Mouse (Mus musculus): ENCODE data around the gene Tmem240.
"Not testable (repeated sequence)": the region's sequence is repeated elsewhere in the genome, so short reads cannot be mapped to it uniquely, and the experiment has no call there.

The Tmem240 gene

DNA sequence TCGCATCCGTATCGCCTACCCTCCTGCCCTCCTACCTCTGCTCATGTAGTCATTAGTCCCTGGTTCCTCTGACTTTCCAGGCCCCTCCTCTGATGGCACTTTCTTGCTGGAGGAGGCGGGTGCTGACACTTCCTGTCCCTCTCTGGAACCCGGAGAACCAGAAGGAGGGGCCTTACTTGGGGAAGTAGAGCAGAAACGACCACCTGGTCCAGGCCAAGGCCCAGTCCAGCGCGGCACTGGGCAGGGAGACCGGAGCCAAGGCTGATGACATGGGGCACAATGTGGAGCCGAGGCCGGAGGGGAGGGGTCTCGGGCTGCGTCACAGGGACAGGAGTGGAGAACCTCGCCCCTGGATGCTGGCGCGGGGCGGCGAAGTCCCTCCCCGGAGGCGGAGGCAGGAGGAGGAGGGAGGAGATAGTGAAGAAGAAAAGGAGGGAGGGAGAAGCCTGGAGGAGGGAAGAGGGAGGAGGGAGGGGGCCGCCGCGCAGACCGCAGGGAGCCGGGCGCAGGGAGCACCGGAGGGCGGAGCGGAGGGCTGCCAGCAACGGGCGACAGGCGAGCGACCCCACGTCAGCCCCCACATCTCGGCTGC, at the start of gene Tmem240:
TSS of gene Tmem240 (plus strand) at position 451 of the 592 bp plus-strand sequence.
- DNase-seq (ENCODE audit: low read depth, low spot score), result peak; percentile 21

DNA sequence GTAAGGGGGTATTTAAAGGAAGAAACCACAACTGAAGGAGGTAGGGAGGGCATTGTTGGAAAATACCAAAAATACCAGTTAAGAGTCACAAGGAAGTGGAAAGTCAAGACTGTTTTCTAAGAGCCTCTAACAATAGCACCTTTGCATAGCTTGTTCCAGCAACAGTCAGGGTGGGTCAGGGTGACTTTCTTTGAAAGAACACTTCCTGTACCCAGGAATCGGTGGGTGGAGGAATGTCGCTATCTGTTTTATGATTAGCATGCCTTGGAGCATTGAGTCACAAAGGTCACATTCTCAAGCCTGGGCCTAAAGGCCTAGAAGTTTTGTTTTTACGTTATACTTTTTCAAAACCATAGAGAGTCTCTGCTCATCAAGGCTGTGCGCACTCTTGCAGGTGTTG, 46.8 kb upstream of the Tmem240 start:
- not testable (repeated sequence) for DNase-seq (ENCODE audit: low read depth, low spot score)

DNA sequence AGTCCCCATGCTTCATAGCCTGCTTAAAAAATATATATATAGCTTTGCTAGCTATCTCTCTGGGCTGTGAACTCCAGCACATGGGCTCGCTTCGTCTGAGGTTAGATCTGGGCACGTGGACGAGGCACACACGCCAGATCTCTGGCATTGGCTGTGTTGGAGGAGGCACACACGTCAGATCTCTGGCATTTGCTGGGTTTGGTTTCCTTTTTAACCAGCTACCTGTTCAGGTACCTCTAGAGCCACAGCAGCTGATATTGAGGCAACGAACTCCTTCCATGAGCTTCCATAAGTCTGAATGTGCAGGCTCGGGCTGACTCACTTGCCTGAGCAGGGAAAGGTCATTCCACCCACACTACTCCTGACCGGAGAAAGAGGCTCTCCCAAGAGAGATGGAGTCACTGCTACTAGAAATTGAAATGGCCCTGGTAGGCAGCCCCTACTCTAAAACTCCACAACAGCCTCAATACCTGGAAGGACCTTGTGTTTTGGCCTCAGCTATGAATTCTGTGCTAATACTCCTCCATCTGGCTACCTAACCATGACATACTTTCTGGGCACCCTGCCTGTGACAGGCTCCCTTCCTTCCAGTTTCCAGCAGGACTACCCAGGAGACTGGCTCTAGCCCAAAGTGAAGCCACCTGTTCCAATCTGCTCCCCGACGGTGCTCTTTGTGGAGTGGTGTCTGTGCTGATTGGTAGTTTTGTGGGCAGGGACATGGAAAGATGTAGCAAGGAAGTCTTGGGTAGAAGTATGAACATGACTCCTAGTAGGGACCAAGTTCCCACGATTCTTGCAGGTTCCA, 43.8 kb upstream of the Tmem240 start:
- no peak for DNase-seq (ENCODE audit: low read depth, low spot score)

DNA sequence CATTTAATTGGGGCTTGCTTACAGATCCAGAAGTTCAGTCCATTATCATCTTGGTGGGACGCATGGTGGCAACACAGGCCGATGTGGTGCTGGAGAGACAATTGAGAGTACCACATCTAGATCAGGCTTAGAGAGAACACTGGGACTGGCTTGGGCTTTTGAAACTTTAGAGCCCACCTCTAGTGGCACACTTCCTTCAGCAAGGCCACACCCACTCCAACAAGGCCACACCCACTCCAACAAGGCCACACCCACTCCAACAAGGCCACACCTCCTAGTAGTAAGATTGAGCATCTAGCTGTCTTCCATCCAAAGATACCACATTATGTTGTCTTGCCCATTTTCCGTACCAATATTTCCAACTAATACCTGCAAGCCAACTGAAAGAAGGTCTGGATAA, 42.2 kb upstream of the Tmem240 start:
- DNase-seq (ENCODE audit: low read depth, low spot score), result no peak

DNA sequence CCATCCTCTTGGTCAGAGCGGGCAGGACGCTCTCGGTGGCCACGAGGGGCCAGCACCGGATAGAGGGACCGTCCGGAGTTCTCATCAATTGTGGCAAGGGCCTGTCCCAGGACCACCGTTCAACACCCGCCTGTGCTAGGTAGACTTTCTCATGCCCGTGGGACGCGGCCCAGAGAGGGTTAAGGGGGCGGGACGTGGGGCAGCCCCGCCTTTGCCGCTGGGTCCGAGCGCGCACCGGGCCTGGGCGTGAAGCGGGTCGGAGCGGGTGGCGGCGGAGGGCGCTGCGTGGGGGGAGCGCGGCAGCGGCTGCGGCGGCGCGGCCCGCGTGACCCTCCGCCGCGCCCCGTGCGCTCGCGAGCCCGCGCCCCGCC, 40.5 kb upstream of the Tmem240 start, which contains the start of gene Fndc10:
TSS of gene Fndc10 (plus strand) at position 232 of the 371 bp plus-strand sequence.
- no peak for DNase-seq (ENCODE audit: low read depth, low spot score)

DNA sequence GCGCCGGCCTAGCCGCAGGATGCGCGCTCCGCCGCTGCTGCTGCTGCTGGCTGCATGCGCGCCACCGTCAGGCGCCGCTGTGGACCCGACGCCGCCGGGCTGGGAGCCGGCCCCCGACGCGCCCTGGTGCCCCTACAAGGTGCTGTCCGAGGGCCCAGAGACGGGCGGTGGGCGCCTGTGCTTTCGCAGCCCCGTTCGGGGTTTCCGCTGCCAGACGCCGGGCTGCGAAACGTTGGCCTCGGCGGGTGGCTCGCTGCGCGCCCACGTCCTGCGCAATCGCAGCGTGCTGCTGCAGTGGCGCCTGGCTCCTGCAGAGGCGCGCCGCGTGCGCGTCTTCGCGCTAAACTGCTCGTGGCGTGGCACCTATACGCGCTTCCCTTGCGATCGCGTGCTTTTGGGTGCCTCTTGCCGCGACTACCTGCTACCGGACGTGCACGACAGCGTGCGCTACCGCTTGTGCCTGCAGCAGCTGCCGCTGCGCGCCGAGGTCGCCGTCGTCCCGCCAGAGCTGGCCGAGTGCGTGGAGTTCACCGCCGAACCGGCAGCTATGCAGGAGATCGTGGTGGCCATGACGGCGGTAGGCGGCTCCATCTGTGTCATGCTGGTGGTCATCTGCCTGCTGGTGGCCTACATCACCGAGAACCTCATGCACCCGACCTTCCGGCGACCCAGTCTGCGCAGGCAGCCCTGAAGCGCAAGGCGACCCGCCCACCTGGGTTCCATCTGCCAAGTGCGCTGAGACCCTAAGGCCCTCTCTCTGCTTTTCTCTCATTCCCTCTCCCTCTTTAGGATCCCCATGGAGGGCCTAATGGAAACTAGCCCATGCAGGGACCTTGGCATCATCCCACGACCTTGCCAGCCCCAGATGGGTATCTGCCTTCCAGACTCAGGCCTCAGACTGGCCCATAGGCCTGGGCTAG, 39.9 kb upstream of the Tmem240 start:
- DNase-seq (ENCODE audit: low read depth, low spot score), result no peak

DNA sequence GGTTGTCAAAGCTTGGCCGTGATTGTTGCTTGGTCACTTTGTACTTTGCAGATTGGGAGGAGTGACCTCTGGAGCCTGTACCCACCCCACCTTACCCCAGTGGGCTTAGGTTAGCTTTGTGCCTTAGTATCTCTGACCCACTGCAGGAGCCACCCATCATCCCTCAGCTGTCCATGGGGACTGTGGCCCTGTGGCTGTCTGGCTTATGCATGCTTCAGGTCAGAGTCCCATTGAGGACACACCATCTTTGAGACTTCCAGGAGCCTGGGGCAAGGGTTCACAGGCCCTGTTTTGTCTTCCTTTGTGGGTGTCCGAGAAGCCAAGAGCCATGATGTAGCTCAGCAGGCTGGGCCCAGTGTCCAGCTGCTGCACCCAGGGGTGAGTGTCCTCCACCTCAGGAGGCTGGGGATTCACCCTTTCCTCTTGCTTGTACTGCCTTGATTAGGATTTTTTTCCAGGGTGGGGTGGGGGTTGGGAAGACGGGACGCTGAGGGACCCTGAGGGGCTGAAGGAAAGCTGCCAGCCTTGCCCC, 39.0 kb upstream of the Tmem240 start:
- no peak for DNase-seq (ENCODE audit: low read depth, low spot score)

DNA sequence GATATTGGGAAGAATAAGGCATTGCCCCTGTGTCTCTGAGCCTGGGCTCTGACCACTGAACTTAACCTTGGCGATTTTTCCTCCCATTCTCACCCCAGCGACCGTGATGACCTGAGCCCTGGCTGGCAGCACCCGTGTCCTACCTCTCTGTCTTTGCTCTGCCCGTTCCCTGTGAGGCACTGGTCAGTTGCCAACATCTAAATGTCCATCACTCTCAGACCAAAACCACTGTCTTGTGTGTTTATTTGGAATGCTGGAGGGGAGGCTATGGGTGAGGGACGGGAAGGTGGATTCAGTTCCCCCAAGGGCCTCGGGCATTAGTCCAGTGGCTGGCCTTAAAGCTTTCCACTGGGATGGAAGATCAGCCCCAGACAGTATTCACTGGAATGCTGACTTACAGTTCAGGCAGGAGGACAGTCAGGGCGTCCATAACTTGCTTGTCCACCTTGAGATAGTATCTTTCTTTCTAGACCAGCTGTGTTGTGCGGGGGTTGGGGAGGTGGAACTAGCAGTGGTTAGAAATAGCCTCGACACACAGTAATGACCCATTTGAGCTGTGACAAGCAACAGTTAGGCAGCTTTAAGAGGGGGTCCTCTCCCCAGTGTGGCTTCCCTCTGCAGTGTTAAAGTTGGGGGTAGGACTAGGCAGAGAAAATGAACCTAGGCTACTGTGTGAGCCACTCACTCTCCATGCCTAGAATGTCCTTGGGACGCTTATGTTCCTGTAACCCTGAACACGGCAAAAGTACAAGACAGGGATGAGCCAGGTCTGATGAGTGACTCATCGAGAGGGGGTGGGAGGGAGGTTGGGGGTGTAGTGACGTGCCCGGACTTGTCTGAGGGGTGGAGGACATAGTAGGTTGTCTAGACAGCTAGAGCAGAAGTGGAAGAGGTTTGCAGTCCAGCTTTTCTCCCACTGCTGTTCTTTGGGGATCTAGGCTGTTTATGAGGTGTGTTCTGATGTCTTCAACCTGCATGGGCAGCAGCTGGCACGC, 38.0 kb upstream of the Tmem240 start:
- DNase-seq (ENCODE audit: low read depth, low spot score), result no peak

DNA sequence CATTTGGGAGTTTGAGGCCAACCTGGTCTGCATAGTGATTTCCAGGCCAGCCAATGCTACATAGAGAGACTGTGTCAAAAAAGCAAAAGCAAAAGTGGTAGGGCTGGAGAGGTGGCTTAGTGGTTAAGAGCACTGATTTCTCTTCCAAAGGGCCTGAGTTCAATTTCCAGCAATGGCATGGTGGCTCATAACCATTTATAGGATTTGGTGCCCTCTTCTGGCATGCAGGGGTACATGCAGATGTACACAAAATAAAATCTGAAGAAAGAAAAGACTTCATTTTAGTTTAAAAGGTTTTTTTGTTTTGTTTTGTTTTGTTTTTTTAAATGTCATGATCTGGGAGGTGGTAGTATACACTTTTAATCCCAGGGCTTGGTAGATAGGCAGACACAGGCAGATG, 34.2 kb upstream of the Tmem240 start:
- no peak for DNase-seq (ENCODE audit: low read depth, low spot score)

DNA sequence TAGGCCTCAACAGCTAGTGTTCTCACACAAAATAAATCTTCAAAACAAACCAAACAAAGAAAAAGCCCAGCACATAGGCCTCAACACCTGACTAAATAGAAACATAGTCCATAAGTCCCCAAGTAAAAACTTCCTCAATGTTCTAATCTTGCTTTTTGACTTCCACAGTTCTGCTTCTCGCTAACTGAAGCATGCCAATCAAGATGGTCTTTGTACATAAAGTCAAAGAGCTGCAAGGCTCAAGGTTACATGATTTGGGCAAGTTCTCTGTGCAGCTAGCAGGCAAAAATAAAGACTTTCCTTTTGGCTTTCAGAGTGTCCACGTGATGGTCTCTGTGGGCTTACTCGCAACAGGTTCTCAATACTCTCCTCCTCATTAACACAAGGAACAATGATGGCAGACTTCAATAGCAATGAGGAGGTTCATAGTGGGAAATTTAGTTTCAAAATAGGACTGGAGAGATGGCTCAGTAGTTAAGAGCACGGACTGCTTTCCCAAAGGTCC, 31.1 kb upstream of the Tmem240 start:
- DNase-seq (ENCODE audit: low read depth, low spot score), result no peak

DNA sequence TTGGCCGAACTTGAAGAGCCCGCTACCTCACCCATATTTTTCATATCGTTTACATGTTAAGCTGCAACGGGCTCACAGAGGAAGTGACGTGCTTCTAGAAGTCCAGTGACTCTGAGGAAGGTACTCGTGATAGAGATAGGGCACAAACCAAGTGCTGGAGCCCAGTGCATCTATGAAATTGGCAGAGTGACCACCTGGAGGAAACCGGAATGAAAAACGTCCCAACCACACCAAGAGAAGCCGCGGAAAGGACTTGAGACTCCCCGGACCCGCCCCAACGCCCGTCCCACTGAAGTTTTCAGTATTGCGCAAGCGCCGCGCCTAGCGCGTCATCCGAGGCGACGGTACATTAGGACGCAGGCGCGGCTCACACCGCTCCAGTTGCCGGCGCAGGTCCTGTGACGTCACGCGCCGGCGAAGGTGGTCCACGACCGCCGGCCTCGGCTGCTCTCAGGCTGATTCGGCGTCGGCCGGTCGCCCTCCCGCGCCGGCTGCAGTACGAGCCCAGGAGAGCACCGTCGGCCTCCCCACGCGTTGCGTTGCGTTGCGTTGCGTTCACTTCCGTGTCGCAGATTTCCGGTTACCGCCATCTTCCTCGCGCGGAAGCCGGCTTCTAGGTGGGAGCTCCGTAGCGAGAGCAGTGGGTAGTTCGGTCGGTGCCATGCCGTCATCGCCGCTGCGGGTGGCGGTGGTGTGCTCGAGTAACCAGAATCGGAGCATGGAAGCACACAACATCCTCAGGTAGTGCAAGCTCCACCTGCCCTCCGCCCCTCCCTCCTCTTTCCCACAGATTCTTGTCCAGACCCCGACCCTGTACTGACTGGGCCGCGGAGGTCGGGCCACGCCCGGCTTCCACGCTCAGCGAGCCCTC, 29.6 kb upstream of the Tmem240 start, which contains the start of gene Ssu72:
TSS of gene Ssu72 (plus strand) at position 80 of the 871 bp plus-strand sequence.
- peak; percentile 89 for DNase-seq (ENCODE audit: low read depth, low spot score)

DNA sequence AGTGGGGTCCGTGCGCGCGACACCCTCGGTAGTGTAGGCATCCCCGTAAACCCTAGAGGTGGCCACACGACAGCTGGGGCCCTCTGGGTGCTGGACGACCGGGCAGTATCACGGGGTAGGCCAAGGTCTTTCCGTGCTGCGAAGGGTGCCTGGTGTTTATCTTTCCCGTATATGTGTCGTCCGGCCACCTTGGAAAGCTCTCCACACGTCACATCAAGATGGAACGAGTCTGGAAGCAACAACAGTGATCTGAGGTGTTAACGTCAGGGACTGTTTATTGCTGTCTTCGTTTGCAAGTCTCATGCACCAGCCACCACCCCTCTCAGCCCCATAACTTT, 29.0 kb upstream of the Tmem240 start:
- DNase-seq (ENCODE audit: low read depth, low spot score), result no peak

DNA sequence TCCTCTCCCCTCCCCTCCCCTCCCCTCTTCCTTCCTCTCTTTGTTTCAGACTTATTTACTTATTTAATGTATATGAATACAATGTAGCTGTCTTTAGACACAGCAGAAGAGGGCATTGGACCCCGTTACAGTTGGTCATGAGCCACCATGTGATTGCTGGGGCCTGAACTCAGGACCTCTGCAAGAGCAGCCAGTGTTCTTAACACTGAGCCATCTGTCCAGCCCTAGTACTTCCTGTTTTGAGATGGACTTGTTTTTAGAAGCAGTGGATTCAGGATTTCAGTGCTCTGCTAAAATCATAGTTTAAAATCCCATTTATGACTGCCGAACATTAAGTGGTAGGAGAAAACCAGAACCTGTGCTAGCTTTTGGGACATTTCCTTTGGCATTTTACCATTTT, 26.0 kb upstream of the Tmem240 start:
- no peak for DNase-seq (ENCODE audit: low read depth, low spot score)

DNA sequence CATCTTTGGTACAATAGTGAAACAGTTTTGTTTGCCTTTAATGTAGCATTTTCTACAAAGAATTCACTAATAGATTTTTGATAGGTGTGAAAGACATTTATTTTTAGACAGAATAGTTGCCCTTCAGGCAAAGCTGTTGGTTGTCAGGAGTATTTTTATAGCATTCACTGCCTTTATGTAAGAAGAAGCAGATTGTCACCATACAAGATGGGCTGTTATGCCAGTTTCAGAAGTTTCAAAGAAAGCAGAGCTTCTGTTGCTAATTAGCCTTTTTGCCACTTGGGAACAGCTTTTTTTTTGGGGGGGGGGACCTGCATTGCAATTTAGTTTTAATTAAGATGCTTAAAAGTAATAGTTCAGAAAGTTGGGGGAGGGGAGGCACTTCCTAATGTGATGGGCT, 25.6 kb upstream of the Tmem240 start:
- DNase-seq (ENCODE audit: low read depth, low spot score), result no peak

DNA sequence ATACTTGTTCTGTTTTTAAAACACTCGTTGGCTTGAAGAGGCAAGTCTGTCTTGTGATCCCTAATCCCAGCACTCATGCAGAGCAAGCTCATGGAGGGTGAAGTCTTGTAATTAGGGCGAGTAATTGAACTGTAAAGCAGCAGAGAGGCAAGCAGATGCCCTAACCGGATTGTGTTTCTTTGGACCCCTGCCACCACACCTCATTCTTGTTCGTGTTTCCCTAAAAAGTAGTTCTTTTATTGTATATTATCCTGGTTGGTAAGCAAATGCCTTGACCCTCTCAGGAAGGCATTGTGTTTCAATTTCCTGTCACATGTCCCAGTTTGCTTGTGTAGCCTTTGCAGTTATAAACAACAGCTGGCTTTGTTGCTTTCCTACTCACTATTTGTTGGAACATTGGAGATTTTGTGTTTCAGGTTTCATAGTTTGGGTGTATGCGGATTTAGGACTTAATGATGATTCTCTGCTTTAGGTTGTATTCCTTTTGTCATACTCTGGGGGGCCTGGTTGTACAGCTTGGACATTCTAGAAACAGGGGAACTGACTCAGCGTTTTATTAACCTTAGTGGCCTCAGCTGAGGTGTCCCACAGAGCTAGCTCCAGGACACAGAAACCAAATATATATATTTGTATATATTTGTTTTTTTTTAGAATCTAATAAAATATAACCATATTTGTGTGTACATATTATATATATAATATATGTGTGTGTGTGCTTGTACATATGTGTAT, 23.9 kb upstream of the Tmem240 start:
- no peak for DNase-seq (ENCODE audit: low read depth, low spot score)

DNA sequence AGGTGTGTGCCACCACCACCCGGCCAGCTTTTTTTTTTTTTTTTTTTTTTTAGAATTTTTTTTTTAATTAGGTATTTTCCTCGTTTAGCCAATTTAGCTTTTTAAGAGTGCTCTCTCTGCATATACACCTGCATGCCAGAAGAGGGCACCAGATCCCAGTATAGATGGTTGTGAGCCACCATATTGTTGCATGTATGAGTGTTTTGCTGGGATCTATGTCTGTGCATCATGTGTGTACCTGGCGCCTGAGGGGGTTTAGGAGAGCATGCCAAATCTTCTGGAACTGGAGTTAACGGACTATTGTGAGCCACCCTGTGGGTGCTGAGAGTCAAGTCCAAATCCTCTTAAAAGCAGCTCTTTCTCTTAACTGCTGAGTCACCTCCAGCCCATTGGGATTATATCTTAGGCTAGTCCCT, 12.9 kb upstream of the Tmem240 start:
- DNase-seq (ENCODE audit: low read depth, low spot score), result peak; percentile 20

DNA sequence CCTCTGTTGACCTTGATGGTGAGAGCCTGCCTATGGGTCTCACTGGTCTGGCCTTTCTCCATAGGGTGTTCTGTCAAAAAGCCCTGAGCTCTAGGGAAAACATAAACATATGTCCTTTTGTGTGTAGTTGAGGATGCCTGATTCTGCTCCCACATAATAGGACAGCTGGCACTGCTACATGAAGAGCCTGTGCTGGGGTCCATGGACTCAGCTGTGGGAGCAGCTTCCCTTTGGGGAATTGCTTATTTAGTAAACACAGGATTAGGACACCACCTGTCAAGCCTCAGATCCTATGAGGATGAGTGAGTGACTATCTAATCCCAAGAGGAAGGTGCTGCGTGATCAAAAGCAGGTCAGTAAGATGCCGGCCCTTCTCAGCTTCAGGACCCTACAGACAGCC, 6.6 kb upstream of the Tmem240 start:
- DNase-seq (ENCODE audit: low read depth, low spot score), result no peak

DNA sequence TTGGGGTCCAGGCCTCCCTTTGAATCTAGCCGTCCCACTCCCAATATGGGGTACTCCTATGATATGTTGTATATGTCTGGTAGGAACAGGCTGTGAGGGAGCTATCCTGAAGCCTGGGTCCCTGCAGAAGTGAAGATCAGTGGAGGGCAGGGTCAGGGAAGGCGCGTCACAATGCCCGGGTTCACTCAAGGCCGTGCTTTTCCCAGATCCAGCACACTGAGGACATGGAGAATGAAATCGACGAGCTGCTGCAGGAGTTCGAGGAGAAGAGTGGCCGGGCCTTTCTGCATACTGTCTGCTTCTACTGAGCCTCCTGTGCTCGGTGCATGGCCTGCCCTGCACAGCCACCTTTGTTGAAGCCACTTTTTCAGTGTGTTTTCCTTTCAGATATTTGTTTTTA, 1.3 kb upstream of the Tmem240 start:
- DNase-seq (ENCODE audit: low read depth, low spot score), result no peak
